Mouse (Mus musculus) myocyte (in vitro differentiated cells): ENCODE results near the gene Cars2.

Source experiments
- MAX ChIP-seq: IDR thresholded peaks from one replicate; pipeline ENCODE4 v1.6.1; 2011; ENCODE audit warnings: low read depth, mild to moderate bottlenecking, control low read depth
- POLR2A ChIP-seq: IDR thresholded peaks from one replicate; pipeline ENCODE4 v1.6.1; 2011; ENCODE audit warnings: low read depth, mild to moderate bottlenecking, control low read depth, moderate library complexity; ENCODE audit not compliant: insufficient read length
- USF1 ChIP-seq: IDR thresholded peaks from one replicate; pipeline ENCODE4 v1.6.1; 2011; ENCODE audit warnings: low read depth, mild to moderate bottlenecking, control low read depth, moderate library complexity

DNA sequence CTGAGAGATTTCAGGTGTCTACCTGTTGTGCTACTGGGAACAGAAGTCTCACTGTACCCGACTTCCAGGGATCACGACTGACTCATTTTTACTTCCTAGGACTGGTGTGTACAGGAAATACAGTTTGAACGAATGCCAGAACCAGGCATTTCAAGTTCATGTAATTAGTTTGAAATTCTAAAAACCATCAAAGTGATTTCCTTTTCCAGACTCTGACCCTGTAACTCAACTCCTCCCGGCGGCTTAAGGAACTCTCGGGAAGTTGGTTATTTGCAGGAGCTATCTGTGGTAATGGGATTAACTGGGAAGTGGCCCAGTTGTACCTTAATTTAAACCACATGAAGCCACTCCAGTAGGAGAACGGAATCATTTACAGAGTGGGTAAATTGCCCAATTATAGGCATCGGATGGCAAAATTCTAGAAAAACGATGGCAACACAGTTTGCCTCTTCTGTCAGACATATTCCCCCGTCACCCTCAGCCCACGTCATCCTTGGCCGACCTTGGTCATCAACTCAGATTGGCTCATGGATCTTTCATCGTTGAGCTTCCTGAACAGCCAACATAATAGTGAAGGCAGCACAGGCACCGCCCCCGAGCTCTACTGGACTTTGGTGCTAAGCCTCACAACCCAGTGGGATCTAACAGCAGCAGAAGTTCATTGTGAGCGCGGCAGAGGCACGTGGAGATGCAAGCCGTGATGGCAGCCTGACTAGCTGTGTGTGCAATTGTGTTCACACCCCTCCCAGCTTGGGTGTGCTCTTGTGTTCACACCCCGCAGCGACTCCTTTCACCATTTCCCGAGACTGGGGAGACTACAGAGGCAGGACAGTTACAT, 18.9 kb upstream of the Cars2 start:
- TF ChIP-seq POLR2A (no peak), USF1 (no peak), MAX (no peak)
